Mouse (Mus musculus): ENCODE data around the gene Col25a1.

DNA sequence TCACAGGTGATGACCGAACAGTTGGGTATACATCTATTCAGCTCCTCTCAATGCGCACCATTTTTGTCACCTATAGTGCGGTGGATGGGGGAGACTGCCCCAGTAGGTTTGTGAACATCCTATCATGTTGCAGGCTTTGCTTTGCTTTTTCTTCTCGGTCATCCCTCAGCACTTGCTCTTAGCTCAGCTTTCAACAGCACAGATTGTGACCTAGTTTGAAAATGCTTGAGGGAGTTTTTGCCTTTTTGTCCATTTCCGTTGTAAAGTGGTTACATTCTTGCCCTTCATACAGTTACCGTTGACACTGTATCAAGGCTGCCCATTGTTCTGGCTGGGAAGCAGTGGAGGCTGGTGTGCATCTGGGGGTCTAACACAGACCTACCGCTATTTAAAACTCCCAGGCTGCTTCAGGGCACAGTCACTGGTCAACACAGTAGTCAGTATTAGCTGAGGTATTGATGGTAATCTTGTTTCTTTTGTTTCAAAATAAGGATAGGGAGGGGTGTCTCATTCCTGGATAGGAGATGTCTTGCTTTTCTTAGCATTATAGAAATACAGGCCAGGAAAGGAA lies 231.6 kb downstream of the Col25a1 start:
- no peak for TF ChIP-seq CTCF (IDR thresholded peaks at IDR 0.05; ENCODE audit: low read depth, low read length)
- TF ChIP-seq EP300 (IDR thresholded peaks at IDR 0.05; ENCODE audit: insufficient read depth, low read depth, low read length), result no peak
- TF ChIP-seq POLR2A (IDR thresholded peaks at IDR 0.05; ENCODE audit: insufficient read depth, low read length), result no peak

Data from ES-Bruce4 (cell line).